Mouse (Mus musculus): Measurements from ENCODE around the gene Tssk1. TPM values are rescaled to one million over a fixed set of nuclear protein-coding genes. Genes with fewer than 3 reads are reported as not detected.

Tssk1 gene
- polyA plus RNA-seq, 1 experiment, result not detected

GRCm38 (mm10) chr16:17865770-17866169 lies 28.3 kb upstream of the Tssk1 start:
- Histone ChIP-seq H3K4me1 (ENCODE audit: control insufficient read depth) (peaks cover 19% of the 10 kb centered on the region), H3K4me3 (replicated peaks) (no peak overlapping the region), H3K36me3 (ENCODE audit: control insufficient read depth) (peaks cover 62% of the 10 kb centered on the region), H3K27me3 (ENCODE audit: control insufficient read depth) (no peaks in the 10 kb centered on the region), H3K9me3 (ENCODE audit: control insufficient read depth, low read length) (no peaks in the 10 kb centered on the region)
- TF ChIP-seq TAL1 (IDR thresholded peaks at IDR 0.05; ENCODE audit: low read length), result no peak
- TF ChIP-seq GATA1 (IDR thresholded peaks at IDR 0.05; ENCODE audit: low read length), result no peak

GRCm38 (mm10) chr16:17871248-17871647 lies 22.8 kb upstream of the Tssk1 start:
- peaks cover 57% of the 10 kb centered on the region for H3K4me1 ChIP-seq (ENCODE audit: control insufficient read depth)
- no peak for TF ChIP-seq TAL1 (IDR thresholded peaks at IDR 0.05; ENCODE audit: low read length)
- TF ChIP-seq GATA1 (IDR thresholded peaks at IDR 0.05; ENCODE audit: low read length), result no peak
- no peak overlapping the region for H3K4me3 ChIP-seq (replicated peaks)
- H3K36me3 ChIP-seq (ENCODE audit: control insufficient read depth), result peaks cover 65% of the 10 kb centered on the region
- H3K9me3 ChIP-seq (ENCODE audit: control insufficient read depth, low read length), result no peaks in the 10 kb centered on the region
- H3K27me3 ChIP-seq (ENCODE audit: control insufficient read depth), result no peaks in the 10 kb centered on the region

- Histone ChIP-seq H3K4me1 (ENCODE audit: control insufficient read depth) (peaks cover 57% of the 10 kb centered on the region), H3K36me3 (ENCODE audit: control insufficient read depth) (peaks cover 64% of the 10 kb centered on the region), H3K9me3 (ENCODE audit: control insufficient read depth, low read length) (no peaks in the 10 kb centered on the region), H3K4me3 (replicated peaks) (no peak overlapping the region), H3K27me3 (ENCODE audit: control insufficient read depth) (no peaks in the 10 kb centered on the region)
- TF ChIP-seq GATA1 (IDR thresholded peaks at IDR 0.05; ENCODE audit: low read length) (no peak), TAL1 (IDR thresholded peaks at IDR 0.05; ENCODE audit: low read length) (no peak)
These were observed 21.0 kb upstream of the Tssk1 start for GRCm38 (mm10) chr16:17872995-17873394.

GRCm38 (mm10) chr16:17875174-17875573 lies 18.8 kb upstream of the Tssk1 start:
- H3K9me3 ChIP-seq (ENCODE audit: control insufficient read depth, low read length), result peaks cover 3% of the 10 kb centered on the region
- TF ChIP-seq TAL1 (IDR thresholded peaks at IDR 0.05; ENCODE audit: low read length), result no peak
- TF ChIP-seq GATA1 (IDR thresholded peaks at IDR 0.05; ENCODE audit: low read length), result no peak
- no peak overlapping the region for H3K4me3 ChIP-seq (replicated peaks)
- peaks cover 49% of the 10 kb centered on the region for H3K4me1 ChIP-seq (ENCODE audit: control insufficient read depth)
- peaks cover 61% of the 10 kb centered on the region for H3K36me3 ChIP-seq (ENCODE audit: control insufficient read depth)
- H3K27me3 ChIP-seq (ENCODE audit: control insufficient read depth), result no peaks in the 10 kb centered on the region

GRCm38 (mm10) chr16:17876096-17876495 lies 17.9 kb upstream of the Tssk1 start:
- H3K36me3 ChIP-seq (ENCODE audit: control insufficient read depth), result peaks cover 55% of the 10 kb centered on the region
- H3K4me3 ChIP-seq (replicated peaks), result no peak overlapping the region
- peaks cover 43% of the 10 kb centered on the region for H3K4me1 ChIP-seq (ENCODE audit: control insufficient read depth)
- TF ChIP-seq TAL1 (IDR thresholded peaks at IDR 0.05; ENCODE audit: low read length) (no peak), GATA1 (IDR thresholded peaks at IDR 0.05; ENCODE audit: low read length) (no peak)
- H3K27me3 ChIP-seq (ENCODE audit: control insufficient read depth), result no peaks in the 10 kb centered on the region
- H3K9me3 ChIP-seq (ENCODE audit: control insufficient read depth, low read length), result peaks cover 3% of the 10 kb centered on the region

- Histone ChIP-seq H3K27me3 (ENCODE audit: control insufficient read depth) (no peaks in the 10 kb centered on the region), H3K9me3 (ENCODE audit: control insufficient read depth, low read length) (peaks cover 3% of the 10 kb centered on the region), H3K4me1 (ENCODE audit: control insufficient read depth) (peaks cover 24% of the 10 kb centered on the region), H3K36me3 (ENCODE audit: control insufficient read depth) (peaks cover 64% of the 10 kb centered on the region), H3K4me3 (replicated peaks) (no peak overlapping the region)
- TF ChIP-seq GATA1 (IDR thresholded peaks at IDR 0.05; ENCODE audit: low read length), result no peak
- TF ChIP-seq TAL1 (IDR thresholded peaks at IDR 0.05; ENCODE audit: low read length), result no peak
These were observed 14.5 kb upstream of the Tssk1 start for GRCm38 (mm10) chr16:17879571-17879970.

GRCm38 (mm10) chr16:17882196-17882595 lies 11.8 kb upstream of the Tssk1 start:
- Histone ChIP-seq H3K4me3 (replicated peaks) (no peak overlapping the region), H3K9me3 (ENCODE audit: control insufficient read depth, low read length) (peaks cover 3% of the 10 kb centered on the region), H3K27me3 (ENCODE audit: control insufficient read depth) (no peaks in the 10 kb centered on the region), H3K36me3 (ENCODE audit: control insufficient read depth) (peaks cover 72% of the 10 kb centered on the region), H3K4me1 (ENCODE audit: control insufficient read depth) (peaks cover 27% of the 10 kb centered on the region)
- TF ChIP-seq TAL1 (IDR thresholded peaks at IDR 0.05; ENCODE audit: low read length) (no peak), GATA1 (IDR thresholded peaks at IDR 0.05; ENCODE audit: low read length) (no peak)

GRCm38 (mm10) chr16:17884116-17884515 lies 9.9 kb upstream of the Tssk1 start:
- Histone ChIP-seq H3K9me3 (ENCODE audit: control insufficient read depth, low read length) (no peaks in the 10 kb centered on the region; the same call in 1 of the 2 replicates), H3K36me3 (ENCODE audit: control insufficient read depth) (peaks cover 55% of the 10 kb centered on the region), H3K27me3 (ENCODE audit: control insufficient read depth) (no peaks in the 10 kb centered on the region), H3K4me1 (ENCODE audit: control insufficient read depth) (peaks cover 26% of the 10 kb centered on the region), H3K4me3 (replicated peaks) (no peak overlapping the region)
- no peak for TF ChIP-seq GATA1 (IDR thresholded peaks at IDR 0.05; ENCODE audit: low read length)
- TF ChIP-seq TAL1 (IDR thresholded peaks at IDR 0.05; ENCODE audit: low read length), result no peak

- peak overlapping the region; percentile 99 for H3K4me3 ChIP-seq (replicated peaks)
- 0 out of 2 replicates have a peak, but pooled peaks cover 2% of the 10 kb centered on the region for H3K27me3 ChIP-seq (ENCODE audit: control insufficient read depth)
- H3K4me1 ChIP-seq (ENCODE audit: control insufficient read depth), result peaks cover 38% of the 10 kb centered on the region
- TF ChIP-seq TAL1 (IDR thresholded peaks at IDR 0.05; ENCODE audit: low read length) (no peak), GATA1 (IDR thresholded peaks at IDR 0.05; ENCODE audit: low read length) (no peak)
- H3K9me3 ChIP-seq (ENCODE audit: control insufficient read depth, low read length), result no peaks in the 10 kb centered on the region
- peaks cover 23% of the 10 kb centered on the region for H3K36me3 ChIP-seq (ENCODE audit: control insufficient read depth)
These were observed 4.2 kb upstream of the Tssk1 start for GRCm38 (mm10) chr16:17889689-17890341.
